Mouse (Mus musculus): ENCODE measurements around the gene Osbpl8.

- TF ChIP-seq CTCF (IDR thresholded peaks at IDR 0.05; ENCODE audit: low read depth, low read length) = no peak
- no peak for TF ChIP-seq POLR2A (IDR thresholded peaks at IDR 0.05; ENCODE audit: borderline replicate concordance, low read depth, low read length)
Observed at GRCm38 (mm10) chr10:111161373-111161772, 3.2 kb upstream of the Osbpl8 start.
